Mouse (Mus musculus): ENCODE measurements around the gene Gart. TPM values are rescaled to one million over a fixed set of nuclear protein-coding genes. Genes with fewer than 3 reads are reported as not detected.
"Not testable (repeated sequence)": the region's sequence is repeated elsewhere in the genome, so short reads cannot be mapped to it uniquely, and the experiment has no call there.

The Gart gene
- total RNA-seq, 2 experiments from 2014 or later = 37.1 to 49.3 TPM

- no peak for ATAC-seq (replicated peaks; ENCODE audit: low FRiP score, poor library complexity, severe bottlenecking)
Measured at GRCm38 (mm10) chr16:91649781-91650180, 3.0 kb upstream of the Gart start.

- ATAC-seq (replicated peaks; ENCODE audit: low FRiP score, poor library complexity, severe bottlenecking) = no peak
Measured at GRCm38 (mm10) chr16:91649246-91649645, 2.5 kb upstream of the Gart start.

GRCm38 (mm10) chr16:91648220-91648550, 1.4 kb upstream of the Gart start:
- peak; percentile 70 for ATAC-seq (replicated peaks; ENCODE audit: low FRiP score, poor library complexity, severe bottlenecking)

GRCm38 (mm10) chr16:91647461-91648219, 888 bp upstream of the Gart start, which contains the start of gene Son:
TSS of gene Son (plus strand) at chr16:91647506.
- peak; percentile 90 for ATAC-seq (replicated peaks; ENCODE audit: low FRiP score, poor library complexity, severe bottlenecking)

GRCm38 (mm10) chr16:91645995-91646602, 653 bp downstream of the Gart start:
- no peak for ATAC-seq (replicated peaks; ENCODE audit: low FRiP score, poor library complexity, severe bottlenecking)

- not testable (repeated sequence) for ATAC-seq (replicated peaks; ENCODE audit: low FRiP score, poor library complexity, severe bottlenecking)
Measured at GRCm38 (mm10) chr16:91645420-91645819, 1.3 kb downstream of the Gart start.

- ATAC-seq (replicated peaks; ENCODE audit: low FRiP score, poor library complexity, severe bottlenecking) = no peak
Measured at GRCm38 (mm10) chr16:91644901-91645300, 1.9 kb downstream of the Gart start.

- no peak for ATAC-seq (replicated peaks; ENCODE audit: low FRiP score, poor library complexity, severe bottlenecking)
Measured at GRCm38 (mm10) chr16:91640171-91640570, 6.6 kb downstream of the Gart start.

- no peak for ATAC-seq (replicated peaks; ENCODE audit: low FRiP score, poor library complexity, severe bottlenecking)
Measured at GRCm38 (mm10) chr16:91639636-91640035, 7.1 kb downstream of the Gart start.

GRCm38 (mm10) chr16:91639161-91639560, 7.6 kb downstream of the Gart start:
- no peak for ATAC-seq (replicated peaks; ENCODE audit: low FRiP score, poor library complexity, severe bottlenecking)

GRCm38 (mm10) chr16:91633641-91634040, 13.1 kb downstream of the Gart start:
- no peak for ATAC-seq (replicated peaks; ENCODE audit: low FRiP score, poor library complexity, severe bottlenecking)

- ATAC-seq (replicated peaks; ENCODE audit: low FRiP score, poor library complexity, severe bottlenecking) = no peak
Measured at GRCm38 (mm10) chr16:91632940-91633339, 13.8 kb downstream of the Gart start.

GRCm38 (mm10) chr16:91632439-91632838, 14.3 kb downstream of the Gart start:
- no peak for ATAC-seq (replicated peaks; ENCODE audit: low FRiP score, poor library complexity, severe bottlenecking)

- no peak for ATAC-seq (replicated peaks; ENCODE audit: low FRiP score, poor library complexity, severe bottlenecking)
Measured at GRCm38 (mm10) chr16:91630584-91630983, 16.2 kb downstream of the Gart start.

GRCm38 (mm10) chr16:91629749-91630148, 17.0 kb downstream of the Gart start:
- ATAC-seq (replicated peaks; ENCODE audit: low FRiP score, poor library complexity, severe bottlenecking) = no peak

- ATAC-seq (replicated peaks; ENCODE audit: low FRiP score, poor library complexity, severe bottlenecking) = no peak
Measured at GRCm38 (mm10) chr16:91628673-91629072, 18.1 kb downstream of the Gart start.

GRCm38 (mm10) chr16:91627831-91628230, 18.9 kb downstream of the Gart start:
- ATAC-seq (replicated peaks; ENCODE audit: low FRiP score, poor library complexity, severe bottlenecking) = no peak

- ATAC-seq (replicated peaks; ENCODE audit: low FRiP score, poor library complexity, severe bottlenecking) = no peak
Measured at GRCm38 (mm10) chr16:91623074-91623473, 23.7 kb downstream of the Gart start.

GRCm38 (mm10) chr16:91620991-91621390, 25.8 kb downstream of the Gart start:
- no peak for ATAC-seq (replicated peaks; ENCODE audit: low FRiP score, poor library complexity, severe bottlenecking)

- no peak for ATAC-seq (replicated peaks; ENCODE audit: low FRiP score, poor library complexity, severe bottlenecking)
Measured at GRCm38 (mm10) chr16:91620185-91620584, 26.6 kb downstream of the Gart start.

All from erythroblast, adult 5-6 weeks (primary cell).